Mouse (Mus musculus): ENCODE results near the gene Bcl11a. TPM values are rescaled to one million over a fixed set of nuclear protein-coding genes. Genes with fewer than 3 reads are reported as not detected.
A peak's percentile ranks its signal among the peaks of the same experiment; 100 is the strongest.
"Not testable (repeated sequence)": the region's sequence is repeated elsewhere in the genome, so short reads cannot be mapped to it uniquely, and the experiment has no call there.

Bcl11a gene
- total RNA-seq, 2 experiments from 2014 or later: 4.1 to 5.0 TPM

- DNase-seq; intact Hi-C loops (cut with DNase I): not testable (repeated sequence)
Measured at GRCm38 (mm10) chr11:24128880-24129279, 51.0 kb downstream of the Bcl11a start.

- no peak for DNase-seq
- intact Hi-C loops (cut with DNase I): no loop called here
Measured at GRCm38 (mm10) chr11:24129358-24130185, 51.7 kb downstream of the Bcl11a start.

- intact Hi-C loops (cut with DNase I): no loop called here
- DNase-seq: no peak
Measured at GRCm38 (mm10) chr11:24130186-24130760, 52.4 kb downstream of the Bcl11a start.

GRCm38 (mm10) chr11:24131818-24132217, 54.0 kb downstream of the Bcl11a start:
- intact Hi-C loops (cut with DNase I): no loop called here

GRCm38 (mm10) chr11:24132358-24132757, 54.5 kb downstream of the Bcl11a start:
- no peak for DNase-seq
- intact Hi-C loops (cut with DNase I): no loop called here

More at GRCm38 (mm10) chr11:24131818-24132217, 54.0 kb downstream of the Bcl11a start:
- no peak for DNase-seq

GRCm38 (mm10) chr11:24132853-24133252, 55.0 kb downstream of the Bcl11a start:
- no peak for DNase-seq
- intact Hi-C loops (cut with DNase I): no loop called here

- DNase-seq: no peak
- intact Hi-C loops (cut with DNase I): no loop called here
Measured at GRCm38 (mm10) chr11:24133484-24133883, 55.6 kb downstream of the Bcl11a start.

GRCm38 (mm10) chr11:24133928-24134327, 56.1 kb downstream of the Bcl11a start:
- intact Hi-C loops (cut with DNase I): no loop called here
- DNase-seq: no peak

GRCm38 (mm10) chr11:24135244-24135643, 57.4 kb downstream of the Bcl11a start:
- DNase-seq: no peak
- intact Hi-C loops (cut with DNase I): no loop called here

GRCm38 (mm10) chr11:24136084-24136785, 58.4 kb downstream of the Bcl11a start:
- no peak for DNase-seq
- intact Hi-C loops (cut with DNase I): no loop called here

GRCm38 (mm10) chr11:24137891-24138290, 60.0 kb downstream of the Bcl11a start:
- intact Hi-C loops (cut with DNase I): no loop called here
- DNase-seq: no peak

GRCm38 (mm10) chr11:24138600-24139375, 60.9 kb downstream of the Bcl11a start:
- no peak for DNase-seq
- intact Hi-C loops (cut with DNase I): no loop called here

GRCm38 (mm10) chr11:24139432-24139831, 61.6 kb downstream of the Bcl11a start:
- DNase-seq: no peak
- intact Hi-C loops (cut with DNase I): no loop called here

GRCm38 (mm10) chr11:24139952-24140351, 62.1 kb downstream of the Bcl11a start:
- DNase-seq: no peak
- intact Hi-C loops (cut with DNase I): no loop called here

GRCm38 (mm10) chr11:24140948-24141347, 63.1 kb downstream of the Bcl11a start:
- no peak for DNase-seq
- intact Hi-C loops (cut with DNase I): no loop called here

GRCm38 (mm10) chr11:24141479-24142251, 63.8 kb downstream of the Bcl11a start:
- intact Hi-C loops (cut with DNase I): no loop called here
- DNase-seq: no peak

GRCm38 (mm10) chr11:24142316-24142715, 64.5 kb downstream of the Bcl11a start:
- intact Hi-C loops (cut with DNase I): no loop called here
- peak in 1 of 2 experiments; percentile 7 for DNase-seq

- DNase-seq: no peak
- intact Hi-C loops (cut with DNase I): no loop called here
Measured at GRCm38 (mm10) chr11:24144159-24144946, 66.5 kb downstream of the Bcl11a start.

GRCm38 (mm10) chr11:24146034-24146433, 68.2 kb downstream of the Bcl11a start:
- no peak for DNase-seq
- intact Hi-C loops (cut with DNase I): no loop called here
